Mouse (Mus musculus) thymus, adult 18-20 months (tissue): Measurements from ENCODE around the gene Hoxa7.

ENCODE experiments used
- DNase-seq, 2 experiments: peaks; one replicate each; pipeline ENCODE4 v3.0.0; 2022; ENCODE audit warnings: mixed read lengths in 2 of 2

Hoxa7 gene

GRCm38 (mm10) chr6:52252775-52253376 is 31.2 kb upstream of the Hoxa7 start:
- no peak for DNase-seq

GRCm38 (mm10) chr6:52252016-52252774 is 30.5 kb upstream of the Hoxa7 start:
- no peak for DNase-seq

GRCm38 (mm10) chr6:52251177-52251879 is 29.7 kb upstream of the Hoxa7 start:
- no peak for DNase-seq

GRCm38 (mm10) chr6:52249826-52250225 is 28.2 kb upstream of the Hoxa7 start:
- no peak for DNase-seq

- DNase-seq, result no peak
Observed at GRCm38 (mm10) chr6:52249415-52249738, 27.7 kb upstream of the Hoxa7 start.

GRCm38 (mm10) chr6:52248638-52249414 is 27.2 kb upstream of the Hoxa7 start:
- no peak for DNase-seq

GRCm38 (mm10) chr6:52247766-52248637 is 26.3 kb upstream of the Hoxa7 start:
- no peak for DNase-seq

- DNase-seq, result no peak
Observed at GRCm38 (mm10) chr6:52246916-52247315, 25.3 kb upstream of the Hoxa7 start.

- no peak for DNase-seq
Observed at GRCm38 (mm10) chr6:52246403-52246803, 24.7 kb upstream of the Hoxa7 start.

GRCm38 (mm10) chr6:52245757-52246142 is 24.1 kb upstream of the Hoxa7 start, which contains the start of gene Hoxa11:
Gene Hoxa11 (minus strand): TSS chr6:52245810.
- no peak for DNase-seq

- DNase-seq, result no peak
Observed at GRCm38 (mm10) chr6:52245040-52245756, 23.5 kb upstream of the Hoxa7 start.

GRCm38 (mm10) chr6:52244471-52245039 is 22.9 kb upstream of the Hoxa7 start:
- DNase-seq, result no peak

GRCm38 (mm10) chr6:52243681-52244121 is 22.0 kb upstream of the Hoxa7 start:
- no peak for DNase-seq

- DNase-seq, result no peak
Observed at GRCm38 (mm10) chr6:52242801-52243332, 21.2 kb upstream of the Hoxa7 start.

GRCm38 (mm10) chr6:52241001-52241621 is 19.5 kb upstream of the Hoxa7 start:
- no peak for DNase-seq

GRCm38 (mm10) chr6:52240389-52241000 is 18.8 kb upstream of the Hoxa7 start, which contains the start of gene Hoxa10:
Gene Hoxa10 (minus strand): TSS chr6:52240854.
- no peak for DNase-seq

GRCm38 (mm10) chr6:52239625-52240388 is 18.2 kb upstream of the Hoxa7 start:
- no peak for DNase-seq

GRCm38 (mm10) chr6:52238976-52239375 is 17.3 kb upstream of the Hoxa7 start:
- DNase-seq, result no peak

GRCm38 (mm10) chr6:52238155-52238545 is 16.5 kb upstream of the Hoxa7 start:
- no peak for DNase-seq
